Mouse (Mus musculus) midbrain, embryonic 13.5 days (tissue): ENCODE measurements at regions not wholly inside any gene's neighbourhood (a gene's known extent, or its start where the extent isn't known, plus 50 kb on each side); places are given as distances from the start of the nearest gene placed in this dataset.

Source experiments
- ATAC-seq: fragments of 200-750 bp; cut with Nextera tagmentation; 2 replicates; pipeline ENCODE4 v1.8.0; 2017; ENCODE audit warnings: mild to moderate bottlenecking, moderate TSS enrichment, moderate library complexity
- H3K27ac ChIP-seq: fragments of 300-500 bp; sonication (generic); 2 replicates; pipeline ENCODE4 v1.5.1; 2015; ENCODE audit warnings: inconsistent platforms, mild to moderate bottlenecking, moderate library complexity
- H3K27me3 ChIP-seq: fragments of 300-500 bp; sonication (generic); 2 replicates; pipeline ENCODE4 v1.6.1; 2015; ENCODE audit warnings: mild to moderate bottlenecking, inconsistent platforms
- H3K36me3 ChIP-seq: fragments of 300-500 bp; sonication (generic); 2 replicates; pipeline ENCODE4 v1.6.1; 2015; ENCODE audit warnings: mild to moderate bottlenecking, inconsistent platforms
- H3K4me1 ChIP-seq: fragments of 300-500 bp; sonication (generic); replicated peaks from 2 replicates; pipeline ENCODE4 v1.6.1; 2015; ENCODE audit warnings: inconsistent platforms
- H3K4me2 ChIP-seq: fragments of 300-500 bp; sonication (generic); replicated peaks from 2 replicates; pipeline ENCODE4 v1.6.1; 2015; ENCODE audit warnings: moderate library complexity, mild to moderate bottlenecking, inconsistent platforms
- H3K4me3 ChIP-seq: fragments of 300-500 bp; sonication (generic); replicated peaks from 2 replicates; pipeline ENCODE4 v1.5.1; 2015; ENCODE audit warnings: mild to moderate bottlenecking, inconsistent platforms
- H3K9ac ChIP-seq: fragments of 300-500 bp; sonication (generic); replicated peaks from 2 replicates; pipeline ENCODE4 v1.6.1; 2015; ENCODE audit warnings: mild to moderate bottlenecking, inconsistent platforms
- H3K9me3 ChIP-seq: fragments of 300-500 bp; sonication (generic); 2 replicates; pipeline ENCODE4 v1.6.1; 2016; ENCODE audit warnings: mild to moderate bottlenecking, inconsistent platforms
- WGBS: fragments of 180-500 bp; shearing (Covaris S2); methylation state at CpG from one replicate; pipeline ENCODE4 v1.1.7; 2015; 5-methylcytosine and 5-hydroxymethylcytosine counted together

DNA sequence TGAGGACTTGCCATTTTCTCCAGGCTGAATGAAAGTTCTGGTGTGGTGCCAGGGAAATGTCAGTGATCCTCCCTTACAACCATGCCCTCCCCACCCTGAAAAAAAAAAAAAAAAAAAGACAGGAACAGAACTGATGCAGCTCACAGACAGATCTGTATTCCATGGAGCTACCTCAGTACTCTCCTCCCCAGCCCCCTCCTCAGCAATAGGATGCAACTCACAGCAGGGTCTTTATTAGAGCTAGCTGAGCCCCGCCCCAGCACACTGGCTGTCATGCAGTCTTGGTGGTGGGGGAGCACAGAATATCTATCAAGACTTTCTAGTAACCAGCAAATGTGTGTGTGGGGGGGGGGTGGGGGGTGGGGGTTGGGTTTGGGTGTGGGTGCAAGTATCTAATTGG is 1299.9 kb upstream of the Pcdh17 start:
- H3K36me3 ChIP-seq, result no peaks in the 10 kb centered on the region
- no peaks in the 10 kb centered on the region for H3K4me1 ChIP-seq
- 0 out of 2 replicates have a peak, but pooled peaks have one; percentile 55 for ATAC-seq
- no peaks in the 10 kb centered on the region for H3K27me3 ChIP-seq
- H3K9me3 ChIP-seq, result no peaks in the 10 kb centered on the region
- H3K4me2 ChIP-seq, result no peak overlapping the region
- H3K4me3 ChIP-seq, result no peak overlapping the region
- H3K27ac ChIP-seq, result no peak overlapping the region
- 33% methylated on average over 1 of the region's 1 CpGs for WGBS
- no peak overlapping the region for H3K9ac ChIP-seq

DNA sequence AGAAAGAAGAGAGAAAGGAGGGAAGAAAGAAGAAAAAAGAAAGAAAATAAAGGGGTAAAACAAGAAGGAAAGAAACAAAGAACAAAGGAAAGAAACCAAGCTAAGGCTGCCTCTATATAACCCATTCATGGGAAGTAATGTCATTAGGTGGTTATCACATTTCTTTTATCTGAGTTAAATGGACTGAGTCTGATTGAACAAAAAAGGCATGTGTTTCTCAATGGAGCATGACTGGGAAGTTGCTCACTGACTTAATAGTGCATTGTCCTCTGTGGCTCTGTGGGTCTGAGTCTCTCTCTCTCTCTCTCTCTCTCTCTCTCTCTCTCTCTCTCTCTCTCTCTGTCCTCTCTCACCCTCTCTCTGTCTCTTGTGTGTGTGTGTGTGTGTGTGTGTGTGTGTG is 1288.5 kb upstream of the Pcdh17 start:
- Histone ChIP-seq H3K4me1 (no peaks in the 10 kb centered on the region), H3K27me3 (no peaks in the 10 kb centered on the region), H3K4me2 (no peak overlapping the region), H3K9ac (no peak overlapping the region), H3K9me3 (no peaks in the 10 kb centered on the region), H3K4me3 (no peak overlapping the region), H3K27ac (no peak overlapping the region), H3K36me3 (no peaks in the 10 kb centered on the region)
- peak; percentile 45; the same call in 1 of the 2 replicates for ATAC-seq
